Mouse (Mus musculus): ENCODE measurements around the gene Tspan9.

DNA sequence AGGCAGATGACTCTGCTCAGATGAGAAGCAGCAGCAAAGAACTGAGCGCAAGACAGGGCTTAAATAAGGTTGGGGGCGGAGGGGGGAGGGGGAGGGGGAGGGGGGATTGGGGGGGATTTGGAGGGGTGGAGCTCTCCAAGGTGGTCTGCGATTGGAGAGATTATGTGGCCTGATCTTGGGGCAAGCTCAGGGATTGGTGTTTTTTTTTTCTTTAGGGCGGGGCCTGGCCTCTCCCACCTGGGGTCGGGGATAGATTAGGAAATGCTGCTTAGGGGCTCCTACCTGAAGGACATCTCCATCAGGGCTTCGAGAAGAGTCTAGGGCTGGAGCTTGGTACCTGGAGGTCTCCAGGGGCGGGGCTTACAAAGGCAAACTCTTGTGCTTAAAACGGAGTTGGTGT, 21.2 kb upstream of the Tspan9 start:
- TF ChIP-seq CTCF (IDR thresholded peaks at IDR 0.05; ENCODE audit: low read depth) (no peak), EP300 (IDR thresholded peaks at IDR 0.05; ENCODE audit: low read depth) (no peak)

Data from liver, postnatal 0 days (tissue).